Mouse (Mus musculus): ENCODE results near the gene Hivep3. TPM values are rescaled to one million over a fixed set of nuclear protein-coding genes. Genes with fewer than 3 reads are reported as not detected.

The Hivep3 gene
- 3.3 and 3.7 TPM in 2 replicates for total RNA-seq (2017)

- peak; percentile 94 for ATAC-seq (ENCODE audit: extremely low read depth, insufficient number of reproducible peaks, low FRiP score, poor library complexity, severe bottlenecking)
Observed at GRCm38 (mm10) chr4:119733184-119733880, at the start of gene Hivep3. Gene Hivep3 (plus strand): TSS chr4:119733784.

GRCm38 (mm10) chr4:119685746-119686145 lies 47.8 kb upstream of the Hivep3 start:
- ATAC-seq (ENCODE audit: extremely low read depth, insufficient number of reproducible peaks, low FRiP score, poor library complexity, severe bottlenecking) = no peak

DNA sequence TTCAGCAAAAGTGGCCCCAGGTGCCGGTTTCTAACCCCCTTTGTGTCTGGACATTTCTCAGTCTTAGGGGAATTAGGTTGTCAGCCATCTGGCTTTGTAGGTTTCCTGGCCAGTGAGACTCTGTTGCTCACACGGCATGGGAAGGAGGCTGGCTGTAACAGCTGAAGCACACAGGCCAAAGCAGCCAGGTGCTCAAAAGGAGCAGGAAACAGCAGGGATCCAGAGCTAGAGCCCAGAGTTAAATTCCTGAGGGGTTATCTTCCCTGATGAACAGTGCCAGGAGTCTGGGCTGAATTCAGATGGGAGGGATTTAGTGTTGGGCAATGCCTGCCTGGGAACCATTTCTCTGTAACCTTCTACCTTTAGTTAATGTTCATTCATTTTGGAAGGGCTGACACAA lies 35.2 kb upstream of the Hivep3 start:
- no peak for ATAC-seq (ENCODE audit: extremely low read depth, insufficient number of reproducible peaks, low FRiP score, poor library complexity, severe bottlenecking)

DNA sequence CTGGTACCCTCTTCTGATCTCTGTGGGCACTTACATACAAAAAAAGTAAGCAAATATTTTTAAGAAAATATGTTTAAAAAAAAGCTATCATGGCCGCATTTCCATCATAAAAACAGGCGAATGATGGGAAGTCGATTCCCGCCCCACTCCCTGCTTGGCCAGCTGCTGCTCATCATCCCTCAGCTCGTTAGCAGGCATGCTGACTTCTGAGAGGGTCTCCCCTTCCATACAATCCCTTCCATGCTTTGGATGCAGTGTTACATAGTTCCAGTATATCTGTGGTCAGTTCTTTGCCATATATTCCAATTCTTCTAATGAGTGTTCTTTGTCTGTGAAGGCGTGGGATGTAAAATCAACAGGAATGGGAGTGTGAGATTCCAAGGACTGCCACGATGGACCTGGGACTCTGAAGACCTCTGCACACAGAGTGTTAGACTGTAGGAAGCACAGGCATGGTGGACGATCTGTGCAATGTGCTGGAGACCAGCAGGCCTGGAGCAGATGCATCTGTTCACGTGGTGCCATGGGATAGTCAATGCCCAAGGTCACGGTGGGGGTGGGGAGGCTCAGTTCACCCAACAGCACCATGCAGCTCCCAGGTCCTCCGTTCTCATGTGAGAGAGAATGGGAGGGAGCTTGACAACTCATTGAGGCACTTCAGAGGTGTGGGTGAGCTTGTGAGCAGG lies 32.2 kb upstream of the Hivep3 start:
- ATAC-seq (ENCODE audit: extremely low read depth, insufficient number of reproducible peaks, low FRiP score, poor library complexity, severe bottlenecking) = no peak

GRCm38 (mm10) chr4:119703965-119704364 lies 29.6 kb upstream of the Hivep3 start:
- ATAC-seq (ENCODE audit: extremely low read depth, insufficient number of reproducible peaks, low FRiP score, poor library complexity, severe bottlenecking) = no peak

DNA sequence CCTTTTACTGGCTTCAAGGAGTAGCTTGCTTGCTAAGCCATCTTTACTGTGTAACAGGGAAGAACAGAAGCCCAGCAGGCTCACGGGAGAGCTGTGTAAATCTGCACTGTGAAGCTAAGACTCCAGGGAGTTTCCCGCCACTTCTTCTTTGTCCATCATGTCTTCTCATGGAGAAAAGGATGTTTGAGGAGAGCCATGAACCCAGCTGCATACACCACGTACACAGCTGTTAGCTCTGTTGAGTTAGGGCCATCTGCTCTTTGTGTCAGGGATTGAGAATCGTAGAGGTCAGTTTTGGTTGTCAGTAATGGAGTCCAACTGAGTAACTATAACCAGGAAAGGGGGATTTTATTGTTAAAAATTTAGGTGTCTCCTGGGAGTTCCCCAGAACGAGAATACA lies 26.3 kb upstream of the Hivep3 start:
- ATAC-seq (ENCODE audit: extremely low read depth, insufficient number of reproducible peaks, low FRiP score, poor library complexity, severe bottlenecking) = no peak

DNA sequence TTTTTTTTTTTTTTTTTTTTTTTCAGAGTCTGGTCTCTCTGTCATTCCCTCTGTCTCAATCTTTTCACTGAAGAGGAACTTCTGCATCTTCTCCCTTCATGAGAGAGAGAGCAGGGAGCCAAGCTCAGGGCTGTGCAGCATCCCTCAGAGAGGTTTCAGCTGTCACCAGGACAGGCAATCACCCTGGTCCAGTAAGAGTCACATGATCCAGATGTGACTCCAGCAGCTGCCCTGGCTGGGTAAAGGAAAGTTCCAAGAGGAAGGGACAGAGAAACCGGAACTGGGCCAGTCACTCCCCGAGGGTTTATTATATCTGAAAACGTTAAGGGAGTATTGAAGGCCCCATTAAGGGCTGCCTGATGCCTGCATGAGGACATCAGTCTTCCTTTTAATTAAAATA lies 25.8 kb upstream of the Hivep3 start:
- ATAC-seq (ENCODE audit: extremely low read depth, insufficient number of reproducible peaks, low FRiP score, poor library complexity, severe bottlenecking) = no peak

- ATAC-seq (ENCODE audit: extremely low read depth, insufficient number of reproducible peaks, low FRiP score, poor library complexity, severe bottlenecking) = no peak
Observed at GRCm38 (mm10) chr4:119710208-119710607, 23.4 kb upstream of the Hivep3 start.

DNA sequence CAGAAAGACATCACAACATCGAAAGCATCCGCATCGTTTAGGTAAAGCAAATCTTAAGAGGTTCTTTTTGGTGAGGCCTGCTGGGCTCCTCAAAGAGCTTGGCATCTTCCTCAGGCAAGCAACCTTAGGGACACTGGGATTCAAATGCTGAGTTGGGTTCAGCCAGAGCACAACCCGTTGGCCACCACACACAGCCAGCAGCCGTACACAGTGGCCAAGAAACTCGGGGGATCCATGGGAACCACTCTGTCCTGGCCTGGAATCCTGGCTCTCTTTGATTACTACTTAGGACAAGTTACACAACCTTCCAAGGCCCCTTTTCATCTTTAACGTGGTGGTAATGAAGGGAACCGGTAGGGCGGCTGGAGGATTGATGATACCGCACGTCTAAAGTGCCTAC lies 16.1 kb upstream of the Hivep3 start:
- no peak for ATAC-seq (ENCODE audit: extremely low read depth, insufficient number of reproducible peaks, low FRiP score, poor library complexity, severe bottlenecking)

- ATAC-seq (ENCODE audit: extremely low read depth, insufficient number of reproducible peaks, low FRiP score, poor library complexity, severe bottlenecking) = no peak
Observed at GRCm38 (mm10) chr4:119721531-119721930, 12.1 kb upstream of the Hivep3 start.

GRCm38 (mm10) chr4:119726074-119726473 lies 7.5 kb upstream of the Hivep3 start:
- ATAC-seq (ENCODE audit: extremely low read depth, insufficient number of reproducible peaks, low FRiP score, poor library complexity, severe bottlenecking) = no peak

GRCm38 (mm10) chr4:119727871-119728270 lies 5.7 kb upstream of the Hivep3 start:
- no peak for ATAC-seq (ENCODE audit: extremely low read depth, insufficient number of reproducible peaks, low FRiP score, poor library complexity, severe bottlenecking)

- no peak for ATAC-seq (ENCODE audit: extremely low read depth, insufficient number of reproducible peaks, low FRiP score, poor library complexity, severe bottlenecking)
Observed at GRCm38 (mm10) chr4:119733942-119734341, 358 bp downstream of the Hivep3 start.

- ATAC-seq (ENCODE audit: extremely low read depth, insufficient number of reproducible peaks, low FRiP score, poor library complexity, severe bottlenecking) = no peak
Observed at GRCm38 (mm10) chr4:119734352-119734751, 768 bp downstream of the Hivep3 start.

DNA sequence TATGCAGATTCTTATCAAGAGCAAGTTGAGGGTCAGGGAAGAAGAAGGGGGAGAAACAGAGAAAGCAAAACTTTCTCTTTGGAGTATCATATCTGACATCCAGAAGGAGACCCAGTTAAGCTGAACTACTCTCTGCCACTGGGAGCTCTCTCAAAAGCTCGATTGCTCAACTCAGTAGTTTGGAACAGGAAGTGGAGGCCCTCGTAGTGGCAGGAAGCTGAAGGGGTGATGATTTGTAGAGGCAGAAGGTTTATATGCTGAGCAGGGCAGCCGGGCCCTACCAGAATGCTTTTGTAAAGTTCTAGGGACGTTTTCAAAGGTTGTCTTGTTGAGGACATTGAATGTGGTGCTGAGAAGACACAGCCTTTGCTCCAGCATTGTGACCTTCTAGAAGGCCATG lies 5.1 kb downstream of the Hivep3 start:
- peak; percentile 65 for ATAC-seq (ENCODE audit: extremely low read depth, insufficient number of reproducible peaks, low FRiP score, poor library complexity, severe bottlenecking)

- no peak for ATAC-seq (ENCODE audit: extremely low read depth, insufficient number of reproducible peaks, low FRiP score, poor library complexity, severe bottlenecking)
Observed at GRCm38 (mm10) chr4:119739301-119740062, 5.9 kb downstream of the Hivep3 start.

- ATAC-seq (ENCODE audit: extremely low read depth, insufficient number of reproducible peaks, low FRiP score, poor library complexity, severe bottlenecking) = no peak
Observed at GRCm38 (mm10) chr4:119748341-119748740, 14.8 kb downstream of the Hivep3 start.

DNA sequence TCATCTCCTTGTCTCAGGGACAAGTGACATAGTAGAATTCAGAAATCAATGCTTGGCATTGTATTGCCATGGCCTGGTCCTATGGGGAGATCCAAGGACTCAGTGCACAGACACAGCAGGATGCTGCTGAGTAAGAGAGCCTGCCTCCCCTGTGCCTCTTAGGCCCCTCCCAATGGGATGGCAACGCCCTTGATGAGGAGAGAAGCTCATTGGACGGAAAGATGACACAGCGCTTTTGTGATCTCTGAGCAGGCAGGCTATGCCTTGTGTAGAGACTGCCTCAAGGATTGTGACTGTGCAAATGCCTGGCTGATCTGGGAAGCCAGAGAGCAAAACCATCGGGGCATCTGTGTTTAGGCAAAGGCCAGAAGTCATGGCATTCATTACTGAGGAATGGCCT lies 16.6 kb downstream of the Hivep3 start:
- no peak for ATAC-seq (ENCODE audit: extremely low read depth, insufficient number of reproducible peaks, low FRiP score, poor library complexity, severe bottlenecking)

DNA sequence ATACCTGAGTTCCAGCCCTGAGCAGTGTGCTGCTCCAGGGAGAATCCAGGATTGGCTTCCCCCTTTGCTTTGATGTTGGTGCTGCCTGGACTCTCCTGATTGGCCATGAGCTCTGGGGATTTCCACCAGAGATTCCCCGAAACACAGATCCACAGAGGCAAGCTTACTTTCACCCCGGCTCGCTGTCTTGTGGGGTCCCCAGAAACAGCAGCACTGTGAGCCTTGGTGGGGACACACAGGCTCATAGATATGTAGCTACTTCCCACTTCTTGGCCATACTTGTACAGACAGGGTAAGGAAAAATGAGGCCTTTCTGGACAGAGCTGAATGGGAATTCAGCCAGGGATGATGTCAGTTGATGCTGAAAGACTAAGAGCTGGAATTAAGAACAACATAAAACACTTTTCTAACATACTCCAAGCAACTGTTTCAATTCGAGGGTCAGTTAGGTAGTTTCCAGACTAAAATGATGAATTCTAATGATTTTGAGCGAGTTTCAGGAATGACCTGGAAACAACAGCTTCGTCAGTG lies 17.2 kb downstream of the Hivep3 start:
- no peak for ATAC-seq (ENCODE audit: extremely low read depth, insufficient number of reproducible peaks, low FRiP score, poor library complexity, severe bottlenecking)

All from neutrophil, adult 5-6 weeks (primary cell).